21 mouse cellular contexts compared by ENCODE assay signal in genomic region chr5:116922059-116922671, GRCm38 (mm10).
A peak's percentile ranks its signal among the peaks of the same experiment; 100 is the strongest.
DNase-seq lines count a peak whose midpoint lies in the region; ATAC-seq and TF ChIP-seq lines count a peak whose summit lies in the region.
"Had no signal": no experiment of that assay in that cellular context is flagged by ENCODE, and none has a peak within 500 bp of the region (broad histone marks: within the 10 kb centered on the region; RNA-seq: fewer than 3 reads in every experiment).

No protein-coding gene starts in this region.

- no peak for TF ChIP-seq CTCF in midbrain, postnatal 0 days (IDR thresholded peaks at IDR 0.05)

- DNase-seq in midbrain, postnatal 0 days (ENCODE audit: low spot score) = peak; percentile 44
- DNase-seq in cerebellum, adult 11 months = no peak
- DNase-seq in natural killer cell, adult 2 months (ENCODE audit: low spot score in 2 of 2) = no peak
- DNase-seq in kidney, postnatal 25 days = no peak
- DNase-seq: adrenal gland, postnatal 14 days; cerebellum, adult 2 months; gastrocnemius, postnatal 36 days; kidney, adult 18-20 months; kidney, postnatal 10 days; right cerebral cortex, postnatal 25 days had no signal

- no peak overlapping the region for H3K4me3 ChIP-seq in midbrain, postnatal 0 days (ENCODE audit: low read depth, low read length)
- no peak overlapping the region for H3K4me3 ChIP-seq in midbrain, embryonic 13.5 days (replicated peaks)
- H3K4me3 ChIP-seq in forebrain, embryonic 12.5 days (replicated peaks) = no peak overlapping the region
- no peak overlapping the region for H3K4me3 ChIP-seq in hindbrain, embryonic 12.5 days
- no peak overlapping the region for H3K4me3 ChIP-seq in neural tube, embryonic 13.5 days
- H3K4me3 ChIP-seq: embryonic facial prominence, embryonic 13.5 days; layer of hippocampus, adult 2 months; limb, embryonic 15.5 days; liver, embryonic 15.5 days; midbrain, embryonic 10.5 days had no signal

- H3K27me3 ChIP-seq in midbrain, postnatal 0 days (ENCODE audit: insufficient read depth, low read length) = no peaks in the 10 kb centered on the region
- H3K27me3 ChIP-seq in midbrain, embryonic 13.5 days = no peaks in the 10 kb centered on the region
- H3K27me3 ChIP-seq in forebrain, embryonic 12.5 days = no peaks in the 10 kb centered on the region
- H3K27me3 ChIP-seq in hindbrain, embryonic 12.5 days = no peaks in the 10 kb centered on the region
- no peaks in the 10 kb centered on the region for H3K27me3 ChIP-seq in neural tube, embryonic 13.5 days
- H3K27me3 ChIP-seq: embryonic facial prominence, embryonic 13.5 days; limb, embryonic 15.5 days; liver, embryonic 15.5 days; Patski had no signal

- no peak overlapping the region for H3K9ac ChIP-seq in midbrain, postnatal 0 days (replicated peaks; ENCODE audit: low read length, poor library complexity, severe bottlenecking)
- H3K9ac ChIP-seq in midbrain, embryonic 13.5 days (replicated peaks) = no peak overlapping the region
- H3K9ac ChIP-seq in forebrain, embryonic 12.5 days = no peak overlapping the region
- H3K9ac ChIP-seq in hindbrain, embryonic 12.5 days = no peak overlapping the region
- no peak overlapping the region for H3K9ac ChIP-seq in neural tube, embryonic 13.5 days
- H3K9ac ChIP-seq: embryonic facial prominence, embryonic 13.5 days; limb, embryonic 15.5 days; liver, embryonic 15.5 days had no signal

- H3K36me3 ChIP-seq in midbrain, postnatal 0 days (ENCODE audit: insufficient read depth, low read length) = no peaks in the 10 kb centered on the region
- H3K36me3 ChIP-seq in midbrain, embryonic 13.5 days = no peaks in the 10 kb centered on the region
- no peaks in the 10 kb centered on the region for H3K36me3 ChIP-seq in forebrain, embryonic 12.5 days (replicated peaks)
- H3K36me3 ChIP-seq in hindbrain, embryonic 12.5 days = no peaks in the 10 kb centered on the region
- no peaks in the 10 kb centered on the region for H3K36me3 ChIP-seq in neural tube, embryonic 13.5 days
- H3K36me3 ChIP-seq: embryonic facial prominence, embryonic 13.5 days; limb, embryonic 15.5 days; liver, embryonic 15.5 days; midbrain, embryonic 10.5 days had no signal

- H3K4me1 ChIP-seq in midbrain, postnatal 0 days (ENCODE audit: insufficient read depth, low read length) = no peaks in the 10 kb centered on the region
- H3K4me1 ChIP-seq in midbrain, embryonic 13.5 days (replicated peaks) = 0 out of 2 replicates have a peak, but pooled peaks cover 4% of the 10 kb centered on the region
- H3K4me1 ChIP-seq in forebrain, embryonic 12.5 days = peaks cover 8% of the 10 kb centered on the region; the same call in 1 of the 2 replicates
- peaks cover 9% of the 10 kb centered on the region for H3K4me1 ChIP-seq in hindbrain, embryonic 12.5 days
- peaks cover 10% of the 10 kb centered on the region for H3K4me1 ChIP-seq in neural tube, embryonic 13.5 days (replicated peaks)
- H3K4me1 ChIP-seq: embryonic facial prominence, embryonic 13.5 days; liver, embryonic 15.5 days had no signal

- 61% methylated on average over 17 of the region's 17 CpGs for WGBS in midbrain, postnatal 0 days
- 71% methylated on average over 17 of the region's 17 CpGs for WGBS in midbrain, embryonic 13.5 days
- WGBS in forebrain, embryonic 12.5 days = 35% methylated on average over 17 of the region's 17 CpGs
- 41% methylated on average over 17 of the region's 17 CpGs for WGBS in hindbrain, embryonic 12.5 days
- WGBS in neural tube, embryonic 13.5 days = 27% methylated on average over 17 of the region's 17 CpGs

- no peak overlapping the region for H3K27ac ChIP-seq in midbrain, postnatal 0 days (ENCODE audit: low read depth, low read length)
- H3K27ac ChIP-seq in midbrain, embryonic 13.5 days = no peak overlapping the region
- 0 out of 2 replicates have a peak overlapping the region, but pooled peaks have one; percentile 25 for H3K27ac ChIP-seq in forebrain, embryonic 12.5 days
- H3K27ac ChIP-seq in hindbrain, embryonic 12.5 days = peak overlapping the region; percentile 40
- no peak overlapping the region for H3K27ac ChIP-seq in neural tube, embryonic 13.5 days (replicated peaks)
- H3K27ac ChIP-seq: embryonic facial prominence, embryonic 13.5 days; layer of hippocampus, adult 2 months; limb, embryonic 15.5 days; liver, embryonic 15.5 days; macrophage; midbrain, embryonic 10.5 days had no signal

- no peak overlapping the region for H3K4me2 ChIP-seq in midbrain, postnatal 0 days (ENCODE audit: low read depth, low read length, poor library complexity, severe bottlenecking)
- no peak overlapping the region for H3K4me2 ChIP-seq in midbrain, embryonic 13.5 days (replicated peaks)
- peak overlapping the region; percentile 15 for H3K4me2 ChIP-seq in forebrain, embryonic 12.5 days
- peak overlapping the region; percentile 11; the same call in 1 of the 2 replicates for H3K4me2 ChIP-seq in hindbrain, embryonic 12.5 days (replicated peaks)
- peak overlapping the region; percentile 28 for H3K4me2 ChIP-seq in neural tube, embryonic 13.5 days
- H3K4me2 ChIP-seq: embryonic facial prominence, embryonic 13.5 days; limb, embryonic 15.5 days; liver, embryonic 15.5 days had no signal

- H3K9me3 ChIP-seq in midbrain, postnatal 0 days (ENCODE audit: low read length) = no peaks in the 10 kb centered on the region
- no peaks in the 10 kb centered on the region for H3K9me3 ChIP-seq in midbrain, embryonic 13.5 days
- H3K9me3 ChIP-seq in forebrain, embryonic 12.5 days = no peaks in the 10 kb centered on the region
- no peaks in the 10 kb centered on the region for H3K9me3 ChIP-seq in hindbrain, embryonic 12.5 days (replicated peaks)
- no peaks in the 10 kb centered on the region for H3K9me3 ChIP-seq in neural tube, embryonic 13.5 days
- H3K9me3 ChIP-seq: embryonic facial prominence, embryonic 13.5 days; limb, embryonic 15.5 days; midbrain, embryonic 10.5 days had no signal

- no peak for ATAC-seq in midbrain, postnatal 0 days (ENCODE audit: low FRiP score)
- no peak for ATAC-seq in midbrain, embryonic 13.5 days
- ATAC-seq in forebrain, embryonic 12.5 days (ENCODE audit: low FRiP score) = no peak
- 0 out of 2 replicates have a peak, but pooled peaks have one; percentile 35 for ATAC-seq in hindbrain, embryonic 12.5 days (ENCODE audit: low FRiP score)
- no peak; the same call in 1 of the 2 replicates for ATAC-seq in neural tube, embryonic 13.5 days (ENCODE audit: low read depth)
- ATAC-seq: Patski had no signal

Comparison
In these comparisons a context has a peak if more than half of its experiments do, and no peak if none do; other contexts are left out.
1. H3K27ac ChIP-seq: peak in forebrain, embryonic 12.5 days (single experiment) and hindbrain, embryonic 12.5 days (single experiment); none in midbrain, postnatal 0 days (single experiment), midbrain, embryonic 13.5 days (single experiment) and neural tube, embryonic 13.5 days (single experiment).
2. H3K4me2 ChIP-seq: peak in forebrain, embryonic 12.5 days (single experiment), hindbrain, embryonic 12.5 days (single experiment) and neural tube, embryonic 13.5 days (single experiment); none in midbrain, postnatal 0 days (single experiment) and midbrain, embryonic 13.5 days (single experiment).